Mouse (Mus musculus): ENCODE measurements around the gene Slc4a8. TPM values are rescaled to one million over a fixed set of nuclear protein-coding genes. Genes with fewer than 3 reads are reported as not detected.

Gene Slc4a8
- polyA plus RNA-seq, 1 experiment from 2014 or later = 2.2 TPM

DNA sequence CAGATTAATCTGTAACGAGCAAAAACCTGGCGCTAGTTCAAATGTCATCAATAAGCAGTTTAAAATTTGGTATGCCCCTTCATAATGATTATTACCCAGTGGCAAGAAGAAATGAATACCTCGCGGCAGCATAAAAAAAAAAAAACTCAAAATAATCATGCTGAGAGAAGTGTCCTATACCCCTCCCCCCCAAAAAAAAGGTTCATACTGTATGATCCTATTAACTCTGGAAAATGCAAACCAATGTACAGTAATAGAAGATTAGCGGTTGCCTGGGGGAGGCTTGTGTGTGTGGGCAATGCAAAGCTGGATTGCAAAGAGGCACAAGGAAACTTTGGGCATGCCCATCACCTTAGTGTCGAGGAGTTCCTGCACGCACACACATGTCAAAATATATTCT lies 108.0 kb downstream of the Slc4a8 start, which contains the start of gene Scn8a:
Scn8a (plus strand) TSS at position 301 of the 400 bp plus-strand sequence.
- no peak for TF ChIP-seq CTCF (IDR thresholded peaks at IDR 0.05; ENCODE audit: low read depth)
- no peak for TF ChIP-seq EP300 (optimal IDR thresholded peaks at IDR 0.05)
- no peak for ATAC-seq (ENCODE audit: low FRiP score, low TSS enrichment)
- peaks cover 11% of the 10 kb centered on the region; the same call in 1 of the 2 replicates for H3K27me3 ChIP-seq (ENCODE audit: control insufficient read depth, insufficient read depth, low read length)

DNA sequence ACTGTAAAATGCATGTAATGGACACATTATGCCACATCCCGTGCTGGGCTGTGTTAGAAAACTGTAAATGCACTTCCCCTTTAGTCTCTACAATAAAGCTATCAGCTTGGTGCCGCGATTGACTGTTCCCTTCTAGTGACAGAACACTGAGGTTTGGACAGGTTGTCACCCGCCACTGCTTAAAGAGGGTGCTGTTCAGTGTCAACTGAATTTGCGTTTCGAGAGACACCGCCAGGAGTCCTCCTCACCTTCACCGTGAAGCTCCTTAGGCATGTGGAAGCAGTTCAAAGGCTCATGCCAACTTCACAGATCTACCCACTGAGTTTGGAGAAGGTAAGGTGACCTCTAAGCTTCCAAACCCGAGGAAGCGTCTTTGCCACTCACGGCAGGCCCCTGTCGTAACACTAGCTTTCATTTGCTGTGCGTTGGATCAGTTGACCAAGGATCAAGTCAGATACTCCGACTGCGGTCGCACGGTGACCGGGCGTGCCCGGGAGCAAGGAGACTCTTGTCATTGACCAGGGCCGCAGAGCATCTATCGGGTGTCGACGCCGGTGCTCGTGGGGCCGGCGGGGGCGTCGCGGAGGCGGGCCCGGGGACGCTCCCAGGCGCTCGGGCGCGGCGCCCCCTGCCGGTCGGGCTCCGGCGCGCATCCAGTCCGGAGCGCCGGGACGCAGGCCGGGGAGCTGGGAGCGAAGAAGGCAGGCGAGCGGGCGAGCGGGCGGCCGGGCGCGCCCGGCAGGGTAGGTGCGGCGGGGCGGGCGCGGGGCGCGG lies 108.6 kb downstream of the Slc4a8 start:
- Histone ChIP-seq H3K4me1 (replicated peaks; ENCODE audit: control insufficient read depth, insufficient read depth) (0 out of 2 replicates have a peak, but pooled peaks cover 3% of the 10 kb centered on the region), H3K9me3 (ENCODE audit: control insufficient read depth, low read length) (no peaks in the 10 kb centered on the region), H3K9ac (ENCODE audit: low read length) (no peak overlapping the region), H3K27me3 (ENCODE audit: control insufficient read depth, insufficient read depth, low read length) (peaks cover 11% of the 10 kb centered on the region; the same call in 1 of the 2 replicates), H3K36me3 (ENCODE audit: control insufficient read depth, insufficient read depth, low read length) (no peaks in the 10 kb centered on the region), H3K27ac (replicated peaks) (no peak overlapping the region), H3K4me3 (ENCODE audit: low read depth, low read length) (peak overlapping the region; percentile 32), H3K4me2 (replicated peaks; ENCODE audit: low read depth) (peak overlapping the region; percentile 71)
- TF ChIP-seq CTCF (IDR thresholded peaks at IDR 0.05; ENCODE audit: low read depth) (peak; percentile 50), EP300 (optimal IDR thresholded peaks at IDR 0.05) (no peak)
- WGBS = 3% methylated on average over 37 of the region's 66 CpGs
- ATAC-seq (ENCODE audit: low FRiP score, low TSS enrichment) (peak; percentile 59; the same call in 1 of the 2 replicates), DNase-seq (ENCODE audit: low spot score) (peak; percentile 64)

More for the DNA sequence above, 108.0 kb downstream of the Slc4a8 start, which contains the start of gene Scn8a:
- DNase-seq (ENCODE audit: low spot score) = no peak
- H3K9me3 ChIP-seq (ENCODE audit: control insufficient read depth, low read length) = no peaks in the 10 kb centered on the region
- no peak within 1 kb of the TSS for H3K27ac ChIP-seq (replicated peaks)
- WGBS = 75% methylated on average over 7 of the region's 7 CpGs
- H3K9ac ChIP-seq (ENCODE audit: low read length) = no peak within 1 kb of the TSS
- H3K4me3 ChIP-seq (ENCODE audit: low read depth, low read length) = peak within 1 kb of the TSS; percentile 46
- H3K4me1 ChIP-seq (replicated peaks; ENCODE audit: control insufficient read depth, insufficient read depth) = 0 out of 2 replicates have a peak, but pooled peaks cover 3% of the 10 kb centered on the region
- H3K4me2 ChIP-seq (replicated peaks; ENCODE audit: low read depth) = peak within 1 kb of the TSS; percentile 71
- H3K36me3 ChIP-seq (ENCODE audit: control insufficient read depth, insufficient read depth, low read length) = no peaks in the 10 kb centered on the region

DNA sequence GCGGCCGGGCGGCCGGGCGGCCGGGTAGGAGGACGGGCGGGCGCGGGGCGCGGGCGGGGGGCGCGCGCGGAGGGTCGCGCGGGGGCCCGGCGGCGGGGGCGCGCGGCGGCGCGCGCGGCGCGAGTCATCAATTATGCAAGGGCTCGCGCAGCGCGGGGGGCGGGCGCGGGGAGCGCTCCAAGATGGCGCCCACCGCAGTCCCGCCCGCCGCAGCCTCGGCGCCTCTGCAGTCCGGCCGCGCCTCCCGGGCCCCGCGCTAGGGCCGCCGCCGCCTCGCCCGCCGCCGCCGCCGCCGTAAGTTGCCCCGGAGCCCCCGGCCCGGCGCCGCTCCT lies 109.2 kb downstream of the Slc4a8 start:
- 0% methylated on average over 6 of the region's 69 CpGs for WGBS
- ATAC-seq (ENCODE audit: low FRiP score, low TSS enrichment) = 0 out of 2 replicates have a peak, but pooled peaks have one; percentile 18

DNA sequence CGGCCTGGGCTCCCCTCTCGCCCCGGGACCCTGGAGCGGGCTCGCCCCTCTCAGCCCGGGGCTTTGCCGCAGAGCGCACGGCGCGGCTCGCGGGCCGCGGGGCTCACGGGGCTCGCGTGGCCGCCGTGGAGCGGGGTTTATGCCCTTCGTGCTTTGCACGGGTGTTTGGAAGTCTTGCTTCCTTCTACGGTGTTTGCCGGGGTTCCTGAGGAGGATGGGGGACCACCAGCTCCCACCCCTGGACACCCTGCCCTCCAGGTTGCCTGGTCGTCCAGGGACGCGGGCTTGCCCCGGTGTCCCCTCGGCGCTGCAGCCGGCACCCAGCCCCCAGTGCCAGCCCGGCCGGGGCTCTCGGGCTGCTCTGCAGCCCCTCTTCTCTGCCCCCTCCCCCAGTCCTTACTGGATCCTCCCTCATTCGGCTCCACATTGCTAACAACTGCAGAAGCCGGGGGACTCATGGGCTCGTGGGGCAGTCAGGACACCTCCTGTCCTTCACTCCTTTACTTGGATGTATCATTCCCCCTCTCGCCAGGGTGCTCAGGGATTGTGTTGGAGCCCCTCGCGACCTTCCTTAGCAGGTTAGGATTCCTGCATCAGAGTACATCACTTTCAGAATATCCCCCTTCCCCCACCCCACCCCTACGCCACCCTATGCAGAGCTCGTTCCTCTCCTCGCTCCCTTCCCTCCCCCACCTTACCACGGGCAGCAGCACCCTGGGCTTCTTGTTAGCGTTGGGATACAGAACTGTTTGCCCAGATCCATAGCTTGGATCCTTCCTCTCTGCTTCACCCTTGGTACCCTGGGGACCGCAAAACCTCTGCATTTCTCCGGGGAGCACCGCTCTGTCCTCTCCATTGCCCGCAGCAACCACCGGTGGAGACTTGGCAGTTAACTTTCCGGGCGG lies 109.8 kb downstream of the Slc4a8 start:
- no peak for TF ChIP-seq EP300 (optimal IDR thresholded peaks at IDR 0.05)
- TF ChIP-seq CTCF (IDR thresholded peaks at IDR 0.05; ENCODE audit: low read depth) = no peak
- H3K27me3 ChIP-seq (ENCODE audit: control insufficient read depth, insufficient read depth, low read length) = peaks cover 11% of the 10 kb centered on the region; the same call in 1 of the 2 replicates
- DNase-seq (ENCODE audit: low spot score) = no peak

More for the DNA sequence above, 109.2 kb downstream of the Slc4a8 start:
- Histone ChIP-seq H3K4me3 (ENCODE audit: low read depth, low read length) (peak overlapping the region; percentile 46), H3K36me3 (ENCODE audit: control insufficient read depth, insufficient read depth, low read length) (no peaks in the 10 kb centered on the region), H3K4me2 (replicated peaks; ENCODE audit: low read depth) (peak overlapping the region; percentile 71), H3K9me3 (ENCODE audit: control insufficient read depth, low read length) (no peaks in the 10 kb centered on the region), H3K9ac (ENCODE audit: low read length) (no peak overlapping the region), H3K4me1 (replicated peaks; ENCODE audit: control insufficient read depth, insufficient read depth) (0 out of 2 replicates have a peak, but pooled peaks cover 3% of the 10 kb centered on the region), H3K27me3 (ENCODE audit: control insufficient read depth, insufficient read depth, low read length) (peaks cover 11% of the 10 kb centered on the region; the same call in 1 of the 2 replicates), H3K27ac (replicated peaks) (no peak overlapping the region)
- TF ChIP-seq EP300 (optimal IDR thresholded peaks at IDR 0.05) (no peak), CTCF (IDR thresholded peaks at IDR 0.05; ENCODE audit: low read depth) (no peak)
- DNase-seq (ENCODE audit: low spot score) = peak; percentile 19

DNA sequence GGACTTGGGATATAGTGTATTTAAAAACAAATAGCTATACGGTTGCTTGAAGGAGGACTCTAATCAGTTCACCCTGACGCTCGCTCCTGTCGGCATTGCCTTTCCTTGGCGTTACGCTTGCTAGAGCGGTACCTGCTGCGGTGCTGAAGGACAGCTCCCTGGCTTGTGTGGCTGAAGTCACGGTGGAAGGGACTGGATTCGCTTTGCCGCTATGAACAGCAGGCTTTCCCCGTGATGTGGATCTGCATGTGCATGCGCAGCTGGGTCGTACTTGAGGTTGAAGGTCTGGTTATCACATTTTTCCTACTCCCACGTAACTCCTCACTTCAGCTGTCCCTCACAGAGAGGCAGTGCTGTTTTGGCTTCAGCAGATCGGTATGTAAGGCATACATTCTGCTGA lies 111.6 kb downstream of the Slc4a8 start:
- DNase-seq (ENCODE audit: low spot score) (peak; percentile 91), ATAC-seq (ENCODE audit: low FRiP score, low TSS enrichment) (no peak)
- no peaks in the 10 kb centered on the region for H3K36me3 ChIP-seq (ENCODE audit: control insufficient read depth, insufficient read depth, low read length)
- no peak overlapping the region for H3K4me2 ChIP-seq (replicated peaks; ENCODE audit: low read depth)
- H3K9me3 ChIP-seq (ENCODE audit: control insufficient read depth, low read length) = no peaks in the 10 kb centered on the region
- H3K27ac ChIP-seq (replicated peaks) = no peak overlapping the region
- H3K4me1 ChIP-seq (replicated peaks; ENCODE audit: control insufficient read depth, insufficient read depth) = 0 out of 2 replicates have a peak, but pooled peaks cover 3% of the 10 kb centered on the region
- no peak for TF ChIP-seq EP300 (optimal IDR thresholded peaks at IDR 0.05)
- peak; percentile 13; the same call in 1 of the 2 replicates for TF ChIP-seq CTCF (IDR thresholded peaks at IDR 0.05; ENCODE audit: low read depth)
- H3K9ac ChIP-seq (ENCODE audit: low read length) = no peak overlapping the region
- peaks cover 11% of the 10 kb centered on the region; the same call in 1 of the 2 replicates for H3K27me3 ChIP-seq (ENCODE audit: control insufficient read depth, insufficient read depth, low read length)
- H3K4me3 ChIP-seq (ENCODE audit: low read depth, low read length) = no peak overlapping the region
- WGBS = 3% methylated on average over 16 of the region's 16 CpGs

More for the DNA sequence above, 109.8 kb downstream of the Slc4a8 start:
- no peak overlapping the region for H3K9ac ChIP-seq (ENCODE audit: low read length)
- ATAC-seq (ENCODE audit: low FRiP score, low TSS enrichment) = peak; percentile 57; the same call in 1 of the 2 replicates
- WGBS = under 1% methylated on average over 37 of the region's 53 CpGs
- no peaks in the 10 kb centered on the region for H3K36me3 ChIP-seq (ENCODE audit: control insufficient read depth, insufficient read depth, low read length)
- 0 out of 2 replicates have a peak, but pooled peaks cover 3% of the 10 kb centered on the region for H3K4me1 ChIP-seq (replicated peaks; ENCODE audit: control insufficient read depth, insufficient read depth)
- H3K4me2 ChIP-seq (replicated peaks; ENCODE audit: low read depth) = peak overlapping the region; percentile 71
- no peak overlapping the region for H3K27ac ChIP-seq (replicated peaks)
- no peaks in the 10 kb centered on the region for H3K9me3 ChIP-seq (ENCODE audit: control insufficient read depth, low read length)
- H3K4me3 ChIP-seq (ENCODE audit: low read depth, low read length) = peak overlapping the region; percentile 46

Other genes with a start within 250 kb of the Slc4a8 start
- gene Tfcp2, start 209.7 kb upstream of the Slc4a8 start, polyA plus RNA-seq (2015; fragmentation: Nextera tagmentation; extraction: Ambion mirVana) = 8.7 and 9.6 TPM in 2 replicates
- gene Pou6f1, start 161.8 kb upstream of the Slc4a8 start, polyA plus RNA-seq (2015; fragmentation: Nextera tagmentation; extraction: Ambion mirVana) = 2.6 and 3.2 TPM in 2 replicates
- gene Dazap2, start 146.4 kb upstream of the Slc4a8 start, polyA plus RNA-seq (2015; fragmentation: Nextera tagmentation; extraction: Ambion mirVana) = 177 and 205 TPM in 2 replicates
- 94.8 and 103 TPM in 2 replicates for gene Smagp, start 124.8 kb upstream of the Slc4a8 start, polyA plus RNA-seq (2015; fragmentation: Nextera tagmentation; extraction: Ambion mirVana)
- 1.3 and 2.3 TPM in 2 replicates for gene Bin2, start 92.2 kb upstream of the Slc4a8 start, polyA plus RNA-seq (2015; fragmentation: Nextera tagmentation; extraction: Ambion mirVana)
- gene Cela1, start 73.8 kb upstream of the Slc4a8 start, polyA plus RNA-seq (2015; fragmentation: Nextera tagmentation; extraction: Ambion mirVana) = 22.3 and 24.1 TPM in 2 replicates
- gene Galnt6, start 32.4 kb upstream of the Slc4a8 start, polyA plus RNA-seq (2015; fragmentation: Nextera tagmentation; extraction: Ambion mirVana) = 9.5 and 11.0 TPM in 2 replicates
- gene Scn8a, start 108.1 kb downstream of the Slc4a8 start, polyA plus RNA-seq (2015; fragmentation: Nextera tagmentation; extraction: Ambion mirVana) = 0.40 and 0.61 TPM in 2 replicates